Mouse (Mus musculus) ES-Bruce4 (cell line): Measurements from ENCODE around the gene Frrs1l. TPM values are rescaled to one million over a fixed set of nuclear protein-coding genes. Genes with fewer than 3 reads are reported as not detected.

Source experiments
- H3K27ac ChIP-seq: 2 replicates; pipeline ENCODE4 v1.5.1; 2012; ENCODE audit warnings: low read length, inconsistent platforms; ENCODE audit not compliant: insufficient read depth
- H3K27me3 ChIP-seq: 2 replicates; pipeline ENCODE4 v1.6.1; 2012; ENCODE audit warnings: mild to moderate bottlenecking, low read length, inconsistent platforms; ENCODE audit not compliant: control insufficient read depth, poor library complexity, insufficient read depth, severe bottlenecking
- H3K36me3 ChIP-seq: 2 replicates; pipeline ENCODE4 v1.6.1; 2012; ENCODE audit warnings: inconsistent platforms, mild to moderate bottlenecking, low read length, moderate library complexity; ENCODE audit not compliant: control insufficient read depth, poor library complexity, insufficient read depth, severe bottlenecking
- H3K4me1 ChIP-seq: one replicate; pipeline ENCODE4 v1.8.1; 2011; ENCODE audit warnings: low read length; ENCODE audit not compliant: control insufficient read depth, insufficient read depth
- H3K4me3 ChIP-seq: 2 replicates; pipeline ENCODE4 v1.5.1; 2011; ENCODE audit warnings: low read depth, mild to moderate bottlenecking, low read length
- H3K9ac ChIP-seq: 2 replicates; pipeline ENCODE4 v1.6.1; 2012; ENCODE audit warnings: low read depth, mild to moderate bottlenecking, inconsistent platforms; ENCODE audit not compliant: poor library complexity, severe bottlenecking
- H3K9me3 ChIP-seq: replicated peaks from 2 replicates; pipeline ENCODE4 v1.6.1; 2012; ENCODE audit warnings: mild to moderate bottlenecking, low read length, inconsistent platforms; ENCODE audit not compliant: control insufficient read depth, poor library complexity, insufficient read depth, severe bottlenecking
- CTCF ChIP-seq: IDR thresholded peaks from one replicate; pipeline ENCODE4 v1.8.1; 2011; ENCODE audit warnings: low read depth, low read length
- EP300 ChIP-seq: IDR thresholded peaks from 2 replicates; pipeline ENCODE4 v1.6.1; 2011; ENCODE audit warnings: low read depth, low read length; ENCODE audit not compliant: insufficient read depth
- POLR2A ChIP-seq: IDR thresholded peaks from one replicate; pipeline ENCODE4 v1.8.1; 2011; ENCODE audit warnings: low read length; ENCODE audit not compliant: insufficient read depth
- polyA plus RNA-seq: library from polyadenylated mRNA; stranded (reverse); fragments of >200 nt; gene quantifications from 2 replicates; pipeline ENCODE4 v1.2.4, GENCODE M21; 2011; ENCODE audit warnings: low read depth; ENCODE audit not compliant: missing spikeins, insufficient read depth, insufficient read length

Frrs1l gene
- 1.0 and 1.4 TPM in 2 replicates for polyA plus RNA-seq

DNA sequence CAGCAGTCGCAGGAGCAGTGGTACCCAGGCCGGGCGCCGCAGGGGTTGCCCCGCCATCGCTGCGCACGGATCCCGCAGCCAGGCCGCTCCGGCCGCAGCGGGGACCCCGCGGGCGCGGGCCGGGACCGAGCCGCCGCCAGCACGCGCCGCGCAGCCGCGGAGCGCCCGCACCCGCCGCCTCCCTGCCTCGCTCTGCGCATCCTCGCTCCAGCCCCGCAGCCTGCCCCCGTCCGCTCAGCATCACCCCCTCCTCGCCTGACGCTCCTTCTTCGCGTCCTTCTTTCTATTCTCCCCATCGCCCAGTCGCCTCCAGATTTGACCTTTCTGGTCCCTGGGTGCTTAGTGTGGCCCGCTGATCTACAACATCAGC lies at the start of gene Frrs1l:
Gene Frrs1l (minus strand): TSS at position 177 of the 370 bp plus-strand sequence.
- H3K9me3 ChIP-seq = no peaks in the 10 kb centered on the region
- H3K9ac ChIP-seq = peak within 1 kb of the TSS; percentile 78
- H3K27ac ChIP-seq = no peak within 1 kb of the TSS
- H3K36me3 ChIP-seq = no peaks in the 10 kb centered on the region
- peaks cover 19% of the 10 kb centered on the region for H3K27me3 ChIP-seq
- H3K4me1 ChIP-seq = peaks cover 3% of the 10 kb centered on the region
- peak within 1 kb of the TSS; percentile 62 for H3K4me3 ChIP-seq
- TF ChIP-seq POLR2A = no peak
- TF ChIP-seq CTCF = no peak
- TF ChIP-seq EP300 = no peak

DNA sequence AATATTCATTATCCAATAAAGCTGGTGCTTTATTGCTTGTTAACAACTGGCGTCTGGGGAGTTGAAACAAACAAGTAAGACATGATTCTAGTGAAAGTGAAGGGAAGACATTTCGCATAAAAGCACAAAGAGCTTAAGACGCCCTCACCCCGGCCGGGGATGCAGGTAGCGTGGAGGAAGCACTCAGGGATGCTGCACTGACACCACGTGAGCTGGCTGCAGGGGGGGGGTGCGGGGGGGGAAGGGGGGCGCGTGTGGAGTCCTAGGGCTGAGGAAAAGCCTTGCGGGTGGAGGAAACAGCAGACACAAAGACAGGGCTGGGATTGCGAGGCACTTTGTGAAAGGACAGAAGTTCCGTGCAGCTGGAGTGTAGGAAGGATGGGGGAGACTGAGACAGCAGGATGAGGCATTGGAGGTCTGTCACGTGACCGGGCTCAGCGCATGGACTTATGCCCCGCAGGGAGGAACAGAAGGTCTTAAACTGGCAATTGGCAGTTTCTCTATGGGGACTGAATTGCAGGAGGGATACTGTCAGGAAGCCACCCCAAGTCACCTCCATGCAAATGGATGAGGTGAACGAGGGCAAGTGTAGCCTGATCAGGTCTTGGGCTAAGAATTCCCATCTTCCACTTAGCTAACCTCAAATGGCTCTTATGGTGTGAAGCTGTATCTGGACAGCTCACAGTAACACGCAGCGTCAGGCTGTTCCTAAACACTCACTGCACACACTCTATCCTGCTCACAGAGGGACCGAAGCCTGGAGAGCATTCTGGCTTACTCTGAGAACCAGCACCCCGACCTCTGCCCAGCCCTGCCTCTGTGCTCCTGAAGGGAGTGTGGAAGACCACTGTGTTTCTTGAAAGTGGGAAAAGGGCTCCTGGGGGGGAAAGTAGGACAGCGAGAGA lies 49.2 kb upstream of the Frrs1l start:
- no peak overlapping the region for H3K4me3 ChIP-seq
- no peaks in the 10 kb centered on the region for H3K36me3 ChIP-seq
- no peak overlapping the region for H3K27ac ChIP-seq
- no peaks in the 10 kb centered on the region for H3K27me3 ChIP-seq
- H3K9ac ChIP-seq = no peak overlapping the region
- peaks cover 4% of the 10 kb centered on the region for H3K4me1 ChIP-seq
- TF ChIP-seq POLR2A (no peak), EP300 (no peak)
- peaks cover 3% of the 10 kb centered on the region for H3K9me3 ChIP-seq

DNA sequence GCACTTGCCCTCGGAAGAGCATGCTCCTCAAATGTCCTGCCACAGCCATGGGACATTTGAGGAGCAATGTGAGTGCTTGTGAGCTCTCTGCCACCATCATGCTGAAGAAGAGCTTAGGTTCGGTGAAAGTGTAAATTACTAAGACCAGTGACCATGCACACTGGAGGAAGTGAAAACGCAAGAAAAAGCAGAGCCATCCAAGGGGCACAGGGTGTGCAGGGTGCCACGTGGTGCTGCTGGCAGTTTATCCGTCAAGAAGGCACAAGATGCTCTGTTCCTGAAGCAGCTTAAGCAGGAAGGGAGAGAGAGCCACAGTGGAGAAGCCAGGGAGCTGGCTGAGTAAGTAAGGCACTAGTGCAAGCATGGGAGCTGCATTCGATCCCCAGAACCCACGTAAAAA lies 47.4 kb upstream of the Frrs1l start:
- Histone ChIP-seq H3K4me1 (peaks cover 4% of the 10 kb centered on the region), H3K36me3 (no peaks in the 10 kb centered on the region), H3K9ac (no peak overlapping the region), H3K27ac (no peak overlapping the region), H3K4me3 (no peak overlapping the region), H3K9me3 (peaks cover 3% of the 10 kb centered on the region; the same call in 1 of the 2 replicates), H3K27me3 (no peaks in the 10 kb centered on the region)
- TF ChIP-seq EP300 = no peak
- TF ChIP-seq POLR2A = no peak
- no peak for TF ChIP-seq CTCF

DNA sequence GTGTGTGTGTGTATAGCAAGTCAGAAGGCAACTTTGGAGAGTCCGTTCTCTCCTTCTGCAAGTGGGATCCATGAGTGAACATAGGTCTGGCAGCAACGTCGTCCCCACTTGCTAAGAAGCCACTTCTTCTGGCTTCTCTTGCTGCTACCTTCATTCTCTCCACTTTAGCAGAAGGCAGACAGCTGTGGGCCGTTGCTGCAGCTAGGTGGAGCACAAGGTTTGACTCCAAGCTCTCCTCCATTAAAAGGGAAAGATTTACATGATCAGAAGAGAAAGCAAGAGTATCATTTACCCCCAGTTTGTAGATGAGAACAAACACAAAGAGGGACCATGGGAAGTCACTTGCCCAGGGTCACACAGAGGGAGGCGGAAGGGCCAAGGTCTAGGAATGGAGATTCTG lies 44.0 kb upstream of the Frrs1l start:
- no peak overlapping the region for H3K27ac ChIP-seq
- no peaks in the 10 kb centered on the region for H3K9me3 ChIP-seq
- H3K27me3 ChIP-seq = no peaks in the 10 kb centered on the region
- no peak overlapping the region for H3K9ac ChIP-seq
- no peaks in the 10 kb centered on the region for H3K36me3 ChIP-seq
- no peak overlapping the region for H3K4me3 ChIP-seq
- no peaks in the 10 kb centered on the region for H3K4me1 ChIP-seq
- TF ChIP-seq CTCF (peak; percentile 33), POLR2A (no peak)

DNA sequence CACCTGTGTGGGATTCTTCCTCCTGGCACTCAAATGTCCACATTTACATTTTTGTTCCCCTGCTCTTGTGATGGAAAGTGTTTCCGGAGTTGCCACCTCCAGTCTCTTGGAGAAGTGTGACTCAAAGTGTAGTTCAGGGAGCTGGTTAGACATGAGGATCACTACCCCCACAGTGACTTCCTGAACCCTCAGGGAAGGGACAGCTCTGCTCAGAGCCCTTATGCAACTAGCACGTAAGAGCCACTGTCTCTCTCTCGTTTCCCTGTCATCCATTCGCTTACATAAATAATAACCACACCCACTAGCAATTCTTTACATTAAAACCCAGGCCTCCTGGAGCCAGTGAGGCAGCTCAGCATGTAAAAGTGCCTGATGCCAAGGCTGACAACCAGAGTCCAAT lies 41.2 kb upstream of the Frrs1l start:
- H3K4me3 ChIP-seq = no peak overlapping the region
- no peak overlapping the region for H3K9ac ChIP-seq
- H3K27ac ChIP-seq = no peak overlapping the region
- H3K9me3 ChIP-seq = no peaks in the 10 kb centered on the region
- no peaks in the 10 kb centered on the region for H3K36me3 ChIP-seq
- H3K27me3 ChIP-seq = no peaks in the 10 kb centered on the region
- TF ChIP-seq EP300 (no peak), POLR2A (no peak), CTCF (no peak)
- H3K4me1 ChIP-seq = no peaks in the 10 kb centered on the region

DNA sequence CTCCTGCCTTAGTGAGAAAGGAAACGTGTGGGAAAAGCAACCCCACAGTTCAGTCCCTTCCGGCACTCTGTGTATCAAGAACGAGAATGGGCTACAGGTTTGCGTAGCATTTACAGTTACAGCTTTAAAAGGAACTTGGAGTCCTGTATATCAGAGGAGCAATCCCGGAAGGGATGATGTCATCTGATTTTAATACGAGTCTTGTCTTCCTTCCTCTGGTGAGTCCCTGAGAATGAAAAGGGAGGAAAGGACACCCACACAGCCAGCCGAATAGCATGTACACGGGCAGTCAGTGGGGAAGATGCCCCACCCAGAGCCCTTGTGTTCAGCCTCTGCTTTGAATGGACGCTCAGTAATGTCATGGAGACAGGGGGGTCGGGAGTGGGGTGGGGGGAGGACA lies 37.8 kb upstream of the Frrs1l start:
- Histone ChIP-seq H3K36me3 (no peaks in the 10 kb centered on the region), H3K27ac (no peak overlapping the region), H3K4me1 (no peaks in the 10 kb centered on the region), H3K9ac (no peak overlapping the region), H3K4me3 (no peak overlapping the region), H3K9me3 (no peaks in the 10 kb centered on the region), H3K27me3 (no peaks in the 10 kb centered on the region)
- TF ChIP-seq POLR2A (no peak), CTCF (no peak), EP300 (no peak)
